Mouse (Mus musculus) liver, embryonic 15.5 days (tissue): ENCODE results near the gene Rras2. TPM values are rescaled to one million over a fixed set of nuclear protein-coding genes. Genes with fewer than 3 reads are reported as not detected.

Experiments
- ATAC-seq: fragments of 200-750 bp; cut with Nextera tagmentation; 2 replicates; pipeline ENCODE4 v1.8.0; 2017; ENCODE audit warnings: moderate number of reproducible peaks, mild to moderate bottlenecking, moderate library complexity; ENCODE audit not compliant: insufficient read depth
- H3K27ac ChIP-seq: fragments of 300-500 bp; sonication (generic); replicated peaks from 2 replicates; pipeline ENCODE4 v1.5.1; 2015; ENCODE audit warnings: mild to moderate bottlenecking, inconsistent platforms
- H3K27me3 ChIP-seq: fragments of 300-500 bp; sonication (generic); 2 replicates; pipeline ENCODE4 v1.6.1; 2015; ENCODE audit warnings: mild to moderate bottlenecking, inconsistent platforms
- H3K36me3 ChIP-seq: fragments of 300-500 bp; sonication (generic); replicated peaks from 2 replicates; pipeline ENCODE4 v1.6.1; 2015; ENCODE audit warnings: moderate library complexity, mild to moderate bottlenecking, inconsistent platforms
- H3K4me1 ChIP-seq: fragments of 300-500 bp; sonication (generic); replicated peaks from 2 replicates; pipeline ENCODE4 v1.6.1; 2015; ENCODE audit warnings: inconsistent platforms
- H3K4me2 ChIP-seq: fragments of 300-500 bp; sonication (generic); 2 replicates; pipeline ENCODE4 v1.6.1; 2015; ENCODE audit warnings: moderate library complexity, mild to moderate bottlenecking, inconsistent platforms
- H3K4me3 ChIP-seq: fragments of 300-500 bp; sonication (generic); replicated peaks from 2 replicates; pipeline ENCODE4 v1.5.1; 2015; ENCODE audit warnings: mild to moderate bottlenecking, inconsistent platforms
- H3K9ac ChIP-seq: fragments of 300-500 bp; sonication (generic); 2 replicates; pipeline ENCODE4 v1.6.1; 2015; ENCODE audit warnings: moderate library complexity, mild to moderate bottlenecking, inconsistent platforms
- H3K9me3 ChIP-seq: fragments of 300-500 bp; sonication (generic); replicated peaks from 2 replicates; pipeline ENCODE4 v1.6.1; 2016; ENCODE audit warnings: inconsistent platforms
- WGBS: fragments of 180-500 bp; shearing (Covaris S2); methylation state at CpG from one replicate; pipeline ENCODE4 v1.1.7; 2015; ENCODE audit warnings: mixed read lengths; ENCODE audit not compliant: insufficient replicate concordance; 5-methylcytosine and 5-hydroxymethylcytosine counted together
- polyA plus RNA-seq: library from polyadenylated mRNA; unstranded; fragments of >200 nt; fragmentation: Nextera tagmentation; extraction: Ambion mirVana; gene quantifications from 2 replicates; pipeline ENCODE4 v1.2.1, GENCODE M21; 2015

Rras2 gene
- polyA plus RNA-seq, 1 experiment from 2014 or later: 6.7 TPM

- no peak overlapping the region for H3K4me3 ChIP-seq
- H3K9ac ChIP-seq: no peak overlapping the region
- 0 out of 2 replicates have a peak, but pooled peaks cover 5% of the 10 kb centered on the region for H3K4me1 ChIP-seq
- no peaks in the 10 kb centered on the region for H3K27me3 ChIP-seq
- H3K4me2 ChIP-seq: no peak overlapping the region
- H3K9me3 ChIP-seq: no peaks in the 10 kb centered on the region
- ATAC-seq: no peak
- H3K36me3 ChIP-seq: no peaks in the 10 kb centered on the region
- WGBS: 49% methylated on average over 6 of the region's 6 CpGs
- H3K27ac ChIP-seq: no peak overlapping the region
Measured at GRCm38 (mm10) chr7:114087341-114087740, 30.2 kb downstream of the Rras2 start.

DNA sequence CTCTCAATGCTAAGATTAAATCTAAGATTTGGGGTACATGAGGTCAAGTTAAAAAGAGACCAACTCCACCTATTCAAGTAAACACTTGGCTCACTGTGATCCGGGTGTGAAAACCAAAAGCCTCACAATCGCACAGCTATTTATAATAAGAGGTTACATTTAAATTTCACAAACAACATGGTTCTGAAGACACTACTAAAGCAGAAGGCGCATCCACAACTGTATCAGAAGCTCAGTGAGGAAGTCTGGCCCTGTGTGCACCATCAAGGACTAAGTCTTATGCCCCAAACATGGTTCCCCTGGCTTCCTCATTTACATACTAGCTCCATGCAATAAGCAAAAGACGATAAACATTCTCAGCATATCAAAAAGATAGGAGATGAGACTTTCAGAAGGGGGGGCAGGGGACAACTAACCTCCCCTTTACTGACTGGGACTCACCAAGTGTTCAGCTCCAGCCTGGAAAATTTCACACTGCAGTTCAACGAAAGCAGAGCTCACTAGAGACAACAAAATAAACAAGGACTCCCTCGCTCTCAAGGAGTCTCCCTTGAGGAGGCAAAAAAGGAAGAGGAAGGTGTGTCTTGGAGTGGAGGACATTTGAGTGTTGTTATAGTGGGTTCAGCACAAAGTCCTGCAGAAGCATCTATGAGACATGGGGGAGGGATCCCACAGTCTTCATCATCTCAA is 31.4 kb downstream of the Rras2 start:
- Histone ChIP-seq H3K4me1 (peaks cover 8% of the 10 kb centered on the region), H3K4me2 (no peak overlapping the region), H3K36me3 (no peaks in the 10 kb centered on the region), H3K4me3 (no peak overlapping the region), H3K27ac (no peak overlapping the region), H3K27me3 (no peaks in the 10 kb centered on the region), H3K9ac (no peak overlapping the region), H3K9me3 (no peaks in the 10 kb centered on the region)
- no peak for ATAC-seq
- WGBS: 55% methylated on average over 6 of the region's 6 CpGs

GRCm38 (mm10) chr7:114083760-114084159 is 33.8 kb downstream of the Rras2 start:
- 54% methylated on average over 3 of the region's 3 CpGs for WGBS
- peaks cover 17% of the 10 kb centered on the region for H3K4me1 ChIP-seq
- H3K27ac ChIP-seq: no peak overlapping the region
- no peak overlapping the region for H3K4me3 ChIP-seq
- H3K27me3 ChIP-seq: no peaks in the 10 kb centered on the region
- ATAC-seq: no peak
- no peak overlapping the region for H3K4me2 ChIP-seq
- no peaks in the 10 kb centered on the region for H3K36me3 ChIP-seq
- no peaks in the 10 kb centered on the region for H3K9me3 ChIP-seq
- H3K9ac ChIP-seq: no peak overlapping the region

GRCm38 (mm10) chr7:114083088-114083487 is 34.5 kb downstream of the Rras2 start:
- Histone ChIP-seq H3K36me3 (no peaks in the 10 kb centered on the region), H3K9me3 (no peaks in the 10 kb centered on the region), H3K27ac (no peak overlapping the region), H3K9ac (no peak overlapping the region), H3K4me3 (no peak overlapping the region), H3K27me3 (no peaks in the 10 kb centered on the region), H3K4me1 (peaks cover 17% of the 10 kb centered on the region), H3K4me2 (no peak overlapping the region)
- 73% methylated on average over 2 of the region's 2 CpGs for WGBS
- no peak for ATAC-seq

DNA sequence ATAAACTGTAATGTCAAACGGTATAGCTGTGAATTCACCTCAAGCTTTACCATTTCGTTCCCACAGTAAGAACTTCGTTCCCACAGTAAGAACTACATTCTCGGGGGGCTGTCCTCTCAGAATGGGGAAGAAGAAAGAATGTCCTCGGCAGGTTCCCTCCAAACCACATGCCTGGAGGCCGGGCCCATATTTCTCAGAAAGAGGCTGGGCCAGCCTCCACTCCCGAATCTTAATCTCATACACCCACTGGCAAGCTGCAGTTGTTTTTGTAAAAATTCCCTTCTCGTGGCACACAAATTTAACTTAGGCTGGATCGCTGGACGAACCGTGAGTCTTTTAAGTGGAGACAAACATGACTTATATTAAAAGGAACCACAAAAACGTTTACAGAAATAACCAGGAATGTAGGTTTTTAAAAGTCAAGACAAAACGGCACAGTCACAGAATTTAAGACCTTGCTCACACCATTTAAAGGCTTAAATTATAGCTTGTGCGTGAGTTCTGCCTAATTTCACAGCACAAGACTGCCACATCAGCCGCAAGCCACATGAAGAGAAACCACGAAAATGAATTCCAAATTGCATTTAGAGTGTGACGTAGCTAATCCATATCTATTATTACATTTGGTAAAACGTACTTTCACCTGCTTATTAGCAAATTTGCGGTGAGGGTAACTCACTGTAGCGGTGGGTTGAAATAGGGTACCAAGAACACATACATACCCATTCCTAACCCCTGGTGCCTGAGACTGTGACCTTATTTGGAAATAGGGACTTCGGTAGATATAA is 35.8 kb downstream of the Rras2 start:
- 48% methylated on average over 21 of the region's 21 CpGs for WGBS
- Histone ChIP-seq H3K9me3 (no peaks in the 10 kb centered on the region), H3K4me1 (peaks cover 17% of the 10 kb centered on the region), H3K9ac (no peak overlapping the region), H3K36me3 (no peaks in the 10 kb centered on the region), H3K27me3 (no peaks in the 10 kb centered on the region), H3K4me3 (no peak overlapping the region), H3K4me2 (no peak overlapping the region), H3K27ac (no peak overlapping the region)
- ATAC-seq: no peak

DNA sequence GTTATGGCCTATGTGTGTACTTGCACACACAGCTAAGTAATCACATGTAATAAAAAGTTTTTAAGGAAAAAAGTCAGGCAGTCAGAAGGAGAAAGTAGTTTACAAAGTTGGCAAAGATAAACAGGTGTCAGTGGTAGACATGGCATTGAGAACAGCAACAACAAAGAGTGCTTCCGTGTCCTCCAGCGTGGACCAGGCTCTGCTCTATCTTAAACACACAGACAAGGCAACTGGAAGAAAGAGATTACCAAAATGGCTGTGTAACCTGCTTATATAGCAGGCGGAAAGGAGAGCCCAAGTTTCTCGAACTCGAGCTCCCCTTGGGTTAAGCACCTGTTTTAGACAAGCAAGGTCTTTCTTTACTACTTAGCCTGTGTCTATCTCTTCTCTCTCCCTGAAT is 37.3 kb downstream of the Rras2 start:
- no peaks in the 10 kb centered on the region for H3K27me3 ChIP-seq
- H3K4me2 ChIP-seq: no peak overlapping the region
- H3K9ac ChIP-seq: no peak overlapping the region
- 34% methylated on average over 5 of the region's 5 CpGs for WGBS
- ATAC-seq: no peak
- H3K4me3 ChIP-seq: no peak overlapping the region
- H3K9me3 ChIP-seq: no peaks in the 10 kb centered on the region
- no peaks in the 10 kb centered on the region for H3K36me3 ChIP-seq
- H3K4me1 ChIP-seq: peaks cover 17% of the 10 kb centered on the region
- H3K27ac ChIP-seq: no peak overlapping the region

GRCm38 (mm10) chr7:114079343-114079742 is 38.2 kb downstream of the Rras2 start:
- Histone ChIP-seq H3K4me2 (no peak overlapping the region), H3K9ac (no peak overlapping the region), H3K9me3 (no peaks in the 10 kb centered on the region), H3K27ac (no peak overlapping the region), H3K27me3 (no peaks in the 10 kb centered on the region), H3K4me1 (peaks cover 17% of the 10 kb centered on the region), H3K4me3 (no peak overlapping the region), H3K36me3 (no peaks in the 10 kb centered on the region)
- no peak for ATAC-seq
- 64% methylated on average over 4 of the region's 4 CpGs for WGBS

DNA sequence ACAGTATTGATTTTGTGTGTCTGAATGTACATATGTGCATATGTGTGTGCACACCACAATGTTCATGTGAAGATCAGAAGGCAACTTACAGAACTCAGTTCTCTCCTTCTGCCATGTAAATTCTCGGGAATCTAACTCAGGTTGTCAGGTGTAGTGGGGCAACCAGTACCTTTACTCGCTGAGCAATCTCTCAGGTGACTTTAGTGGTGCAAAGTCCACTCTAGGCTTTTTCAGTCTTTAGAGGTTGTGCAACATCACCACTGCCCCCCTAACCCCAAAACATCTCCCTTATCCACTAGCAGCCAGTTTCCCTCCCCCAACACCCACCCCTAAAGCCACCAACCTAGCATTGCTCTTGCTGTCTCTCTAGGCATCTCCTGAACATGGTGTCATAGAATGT is 43.0 kb downstream of the Rras2 start:
- Histone ChIP-seq H3K4me2 (no peak overlapping the region), H3K4me1 (peaks cover 19% of the 10 kb centered on the region), H3K9me3 (no peaks in the 10 kb centered on the region), H3K4me3 (no peak overlapping the region), H3K36me3 (no peaks in the 10 kb centered on the region), H3K9ac (no peak overlapping the region), H3K27me3 (no peaks in the 10 kb centered on the region), H3K27ac (peak overlapping the region; percentile 48; the same call in 1 of the 2 replicates)
- WGBS: 55% methylated on average over 2 of the region's 2 CpGs
- peak; percentile 70 for ATAC-seq

- 61% methylated on average over 7 of the region's 7 CpGs for WGBS
- H3K4me3 ChIP-seq: no peak overlapping the region
- H3K36me3 ChIP-seq: no peaks in the 10 kb centered on the region
- no peaks in the 10 kb centered on the region for H3K9me3 ChIP-seq
- no peak overlapping the region for H3K9ac ChIP-seq
- H3K27ac ChIP-seq: peak overlapping the region; percentile 48
- no peaks in the 10 kb centered on the region for H3K27me3 ChIP-seq
- ATAC-seq: peak; percentile 67
- H3K4me1 ChIP-seq: peaks cover 15% of the 10 kb centered on the region
- no peak overlapping the region for H3K4me2 ChIP-seq
Measured at GRCm38 (mm10) chr7:114074133-114074532, 43.4 kb downstream of the Rras2 start.

- H3K9me3 ChIP-seq: no peaks in the 10 kb centered on the region
- ATAC-seq: no peak
- H3K36me3 ChIP-seq: no peaks in the 10 kb centered on the region
- H3K4me3 ChIP-seq: no peak overlapping the region
- peaks cover 15% of the 10 kb centered on the region for H3K4me1 ChIP-seq
- no peak overlapping the region for H3K9ac ChIP-seq
- no peak overlapping the region for H3K4me2 ChIP-seq
- WGBS: 35% methylated on average over 13 of the region's 13 CpGs
- 0 out of 2 replicates have a peak overlapping the region, but pooled peaks have one; percentile 3 for H3K27ac ChIP-seq
- H3K27me3 ChIP-seq: no peaks in the 10 kb centered on the region
Measured at GRCm38 (mm10) chr7:114071851-114072616, 45.5 kb downstream of the Rras2 start.

DNA sequence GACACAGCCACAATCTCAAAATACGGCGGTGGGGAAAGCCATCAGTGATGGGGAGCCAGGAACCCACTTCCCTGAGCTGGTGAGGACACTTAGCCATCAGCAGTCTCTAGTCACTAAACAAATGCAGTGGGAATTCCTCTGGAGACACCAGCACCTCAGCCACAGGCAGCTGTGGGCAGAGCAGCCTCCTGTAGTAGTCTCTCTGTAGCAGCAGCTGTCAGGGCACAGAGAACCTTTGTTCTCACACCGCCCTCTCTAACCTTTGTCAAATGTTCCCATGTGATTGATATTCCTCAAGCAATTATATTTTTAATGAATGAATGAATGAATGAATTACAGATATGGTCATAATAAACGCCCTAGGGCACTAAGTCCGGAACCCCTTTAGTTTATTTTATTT is 46.2 kb downstream of the Rras2 start:
- no peak for ATAC-seq
- Histone ChIP-seq H3K9ac (no peak overlapping the region), H3K27me3 (no peaks in the 10 kb centered on the region), H3K9me3 (no peaks in the 10 kb centered on the region), H3K4me3 (no peak overlapping the region), H3K4me2 (no peak overlapping the region), H3K36me3 (no peaks in the 10 kb centered on the region), H3K4me1 (peaks cover 20% of the 10 kb centered on the region), H3K27ac (no peak overlapping the region)
- WGBS: 73% methylated on average over 5 of the region's 5 CpGs
